Mouse (Mus musculus) heart, embryonic 16.5 days (tissue): Measurements from ENCODE around the gene Mrpl42. TPM values are rescaled to one million over a fixed set of nuclear protein-coding genes. Genes with fewer than 3 reads are reported as not detected.

Experiments
- polyA plus RNA-seq: library from polyadenylated mRNA; unstranded; fragments of >200 nt; fragmentation: Nextera tagmentation; extraction: Ambion mirVana; gene quantifications from 2 replicates; pipeline ENCODE4 v1.2.1, GENCODE M21; 2015

Mrpl42 gene
- polyA plus RNA-seq, 1 experiment from 2014 or later: 629 TPM

Other genes with a start within 250 kb of the Mrpl42 start
- 7.5 and 7.6 TPM in 2 replicates for gene Cradd, start 177.8 kb downstream of the Mrpl42 start, polyA plus RNA-seq
- gene Socs2, start 84.8 kb downstream of the Mrpl42 start, polyA plus RNA-seq: 33.9 and 40.8 TPM in 2 replicates
- gene Ube2n, start 13.2 kb upstream of the Mrpl42 start, polyA plus RNA-seq: 246 and 253 TPM in 2 replicates
- gene Nudt4, start 62.2 kb upstream of the Mrpl42 start, polyA plus RNA-seq: 72.6 and 83.7 TPM in 2 replicates
- 0.71 TPM in 1 of 2 replicates, not detected in the other for gene Anapc15-ps, start 171.5 kb upstream of the Mrpl42 start, polyA plus RNA-seq